In genomic region chr9:83664951-83665350, GRCm38 (mm10) we compare ENCODE assay signal across 8 mouse cellular contexts.
DNase-seq lines count a peak whose midpoint lies in the region; ATAC-seq and TF ChIP-seq lines count a peak whose summit lies in the region.

No protein-coding gene starts in this region.

- intact Hi-C loops in heart, postnatal 36 days (cut with DNase I), result no loop called here
- intact Hi-C loops in left cerebral cortex, postnatal 4 days (cut with DNase I), result no loop called here

- TF ChIP-seq CTCF in heart, postnatal 0 days (IDR thresholded peaks at IDR 0.05; ENCODE audit: low read depth), result no peak

- no peak overlapping the region for H3K9ac ChIP-seq in heart, postnatal 0 days (replicated peaks; ENCODE audit: low read depth, low read length)
- H3K9ac ChIP-seq in hindbrain, embryonic 11.5 days (ENCODE audit: low read depth, low read length), result no peak overlapping the region
- H3K9ac ChIP-seq in midbrain, embryonic 12.5 days (replicated peaks), result no peak overlapping the region

- H3K9me3 ChIP-seq in heart, postnatal 0 days (replicated peaks; ENCODE audit: control insufficient read depth, low read length), result 0 out of 2 replicates have a peak, but pooled peaks cover 4% of the 10 kb centered on the region
- no peaks in the 10 kb centered on the region for H3K9me3 ChIP-seq in embryonic facial prominence, embryonic 10.5 days
- no peaks in the 10 kb centered on the region for H3K9me3 ChIP-seq in hindbrain, embryonic 11.5 days (ENCODE audit: control insufficient read depth, low read length)
- H3K9me3 ChIP-seq in midbrain, embryonic 12.5 days, result no peaks in the 10 kb centered on the region

- no peaks in the 10 kb centered on the region for H3K27me3 ChIP-seq in heart, postnatal 0 days (ENCODE audit: control insufficient read depth, insufficient read depth, low read length)
- H3K27me3 ChIP-seq in embryonic facial prominence, embryonic 10.5 days (replicated peaks; ENCODE audit: low read depth, poor library complexity, severe bottlenecking), result no peaks in the 10 kb centered on the region
- H3K27me3 ChIP-seq in hindbrain, embryonic 11.5 days (ENCODE audit: control insufficient read depth, insufficient read depth, low read length), result no peaks in the 10 kb centered on the region
- no peaks in the 10 kb centered on the region for H3K27me3 ChIP-seq in midbrain, embryonic 12.5 days

- H3K4me1 ChIP-seq in heart, postnatal 0 days (ENCODE audit: control insufficient read depth, insufficient read depth), result no peaks in the 10 kb centered on the region
- peaks cover 7% of the 10 kb centered on the region; the same call in 1 of the 2 replicates for H3K4me1 ChIP-seq in embryonic facial prominence, embryonic 10.5 days
- no peaks in the 10 kb centered on the region for H3K4me1 ChIP-seq in hindbrain, embryonic 11.5 days (replicated peaks; ENCODE audit: control insufficient read depth, insufficient read depth, low read length)
- peaks cover 15% of the 10 kb centered on the region for H3K4me1 ChIP-seq in midbrain, embryonic 12.5 days

- no peak overlapping the region for H3K27ac ChIP-seq in heart, postnatal 0 days (ENCODE audit: low read depth)
- 0 out of 2 replicates have a peak overlapping the region, but pooled peaks have one; percentile 6 for H3K27ac ChIP-seq in embryonic facial prominence, embryonic 10.5 days (replicated peaks)
- peak overlapping the region; percentile 53; the same call in 1 of the 2 replicates for H3K27ac ChIP-seq in hindbrain, embryonic 11.5 days (ENCODE audit: low read depth, low read length)
- peak overlapping the region; percentile 85 for H3K27ac ChIP-seq in midbrain, embryonic 12.5 days (replicated peaks)

- WGBS in heart, postnatal 0 days, result 53% methylated on average over 8 of the region's 8 CpGs
- 62% methylated on average over 8 of the region's 8 CpGs for WGBS in embryonic facial prominence, embryonic 10.5 days
- WGBS in hindbrain, embryonic 11.5 days, result 57% methylated on average over 8 of the region's 8 CpGs
- WGBS in midbrain, embryonic 12.5 days, result 27% methylated on average over 8 of the region's 8 CpGs

- peak overlapping the region; percentile 68 for H3K4me2 ChIP-seq in heart, postnatal 0 days (ENCODE audit: low read depth, low read length)
- peak overlapping the region; percentile 24; the same call in 1 of the 2 replicates for H3K4me2 ChIP-seq in hindbrain, embryonic 11.5 days (replicated peaks; ENCODE audit: low read depth, low read length)
- peak overlapping the region; percentile 54 for H3K4me2 ChIP-seq in midbrain, embryonic 12.5 days (replicated peaks)

- TF ChIP-seq EP300 in heart, postnatal 0 days (IDR thresholded peaks at IDR 0.05; ENCODE audit: low read depth), result no peak

- no peak for ATAC-seq in heart, postnatal 0 days (ENCODE audit: insufficient read depth, low read depth)
- ATAC-seq in hindbrain, embryonic 11.5 days (ENCODE audit: low FRiP score), result peak; percentile 2; the same call in 1 of the 2 replicates
- peak; percentile 50 for ATAC-seq in midbrain, embryonic 12.5 days (ENCODE audit: low FRiP score, low read depth)

- no peaks in the 10 kb centered on the region for H3K36me3 ChIP-seq in heart, postnatal 0 days (replicated peaks; ENCODE audit: control insufficient read depth, insufficient read depth, low read length)
- H3K36me3 ChIP-seq in embryonic facial prominence, embryonic 10.5 days (replicated peaks), result no peaks in the 10 kb centered on the region
- H3K36me3 ChIP-seq in hindbrain, embryonic 11.5 days (ENCODE audit: control insufficient read depth, insufficient read depth, low read length), result no peaks in the 10 kb centered on the region
- H3K36me3 ChIP-seq in midbrain, embryonic 12.5 days, result no peaks in the 10 kb centered on the region

- no peak for DNase-seq in heart, postnatal 0 days (ENCODE audit: low spot score)
- DNase-seq in heart, postnatal 36 days, result no peak
- no peak for DNase-seq in embryonic facial prominence, embryonic 10.5 days (ENCODE audit: low spot score)
- DNase-seq in hindbrain, embryonic 11.5 days (ENCODE audit: low spot score), result peak; percentile 30
- no peak for DNase-seq in left cerebral cortex, postnatal 4 days
- no peak for DNase-seq in frontal cortex, postnatal 14 days (ENCODE audit: low spot score in 2 of 2)
- DNase-seq in urinary bladder, postnatal 36 days (ENCODE audit: low spot score in 2 of 2), result no peak

- peak overlapping the region; percentile 47 for H3K4me3 ChIP-seq in heart, postnatal 0 days (ENCODE audit: low read depth, low read length)
- peak overlapping the region; percentile 50; the same call in 1 of the 2 replicates for H3K4me3 ChIP-seq in embryonic facial prominence, embryonic 10.5 days
- H3K4me3 ChIP-seq in hindbrain, embryonic 11.5 days (ENCODE audit: low read depth, low read length), result no peak overlapping the region
- H3K4me3 ChIP-seq in midbrain, embryonic 12.5 days, result peak overlapping the region; percentile 41
